Comparison of ENCODE assay signal across 14 mouse cellular contexts in genomic region chr6:112694492-112694891, GRCm38 (mm10).
"Had no signal": no experiment of that assay in that cellular context is flagged by ENCODE, and none has a peak within 500 bp of the region (broad histone marks: within the 10 kb centered on the region; RNA-seq: fewer than 3 reads in every experiment).

No protein-coding gene starts in this region.

- H3K27me3 ChIP-seq: stomach, embryonic 15.5 days had no signal

- DNase-seq: kidney, adult 9 months; kidney, postnatal 36 days; layer of hippocampus, adult 9-11 months; layer of hippocampus, postnatal 36 days; lung, postnatal 36 days; midbrain, embryonic 14.5 days; right cerebral cortex, postnatal 14 days; thymus, postnatal 4 days had no signal

- H3K27ac ChIP-seq: kidney, postnatal 0 days; limb, embryonic 12.5 days; neural tube, embryonic 13.5 days; stomach, embryonic 15.5 days had no signal

- H3K4me3 ChIP-seq: limb, embryonic 12.5 days; neural tube, embryonic 13.5 days; stomach, embryonic 15.5 days had no signal

- H3K4me2 ChIP-seq: neural tube, embryonic 13.5 days had no signal

- H3K9ac ChIP-seq: limb, embryonic 12.5 days; neural tube, embryonic 13.5 days; stomach, embryonic 15.5 days had no signal

- ATAC-seq: intestine, postnatal 0 days; lung, postnatal 0 days had no signal

- H3K9me3 ChIP-seq: limb, embryonic 12.5 days; neural tube, embryonic 13.5 days; stomach, embryonic 15.5 days had no signal

- H3K4me1 ChIP-seq: stomach, embryonic 15.5 days had no signal

- H3K36me3 ChIP-seq: neural tube, embryonic 13.5 days had no signal
